Mouse (Mus musculus): ENCODE measurements around the gene Tbc1d9b.

DNA sequence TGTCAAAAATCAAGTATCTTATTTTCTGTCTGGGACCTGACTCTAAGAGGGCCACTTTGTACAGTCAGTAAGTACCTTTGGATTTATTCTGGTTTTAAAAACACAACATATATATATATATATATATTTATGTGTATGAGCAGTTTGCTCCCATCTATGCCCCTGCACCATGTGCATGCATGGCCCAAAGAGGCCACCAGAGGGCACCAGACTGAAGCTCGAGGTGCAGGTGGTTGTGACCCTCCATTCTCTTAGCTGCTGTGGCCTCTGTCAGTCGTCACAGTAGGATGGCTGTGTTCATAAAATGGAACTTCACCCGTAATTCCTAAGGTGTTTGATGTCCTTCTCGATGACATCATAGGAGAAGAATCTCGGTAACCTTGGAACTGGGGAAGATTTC lies 16.9 kb upstream of the Tbc1d9b start:
- TF ChIP-seq ZC3H11A (IDR thresholded peaks at IDR 0.05; ENCODE audit: borderline replicate concordance, low read depth, low read length) (0 out of 2 replicates have a peak, but pooled peaks have one; percentile 32), ZNF384 (IDR thresholded peaks at IDR 0.05; ENCODE audit: low read depth, low read length) (no peak), HCFC1 (IDR thresholded peaks at IDR 0.05; ENCODE audit: borderline replicate concordance, insufficient read depth, low read length) (no peak)

Data from ES-E14 (cell line).